Mouse (Mus musculus) spleen, adult 2 months (tissue): ENCODE data around the gene Gpr152.

Experiments
- CTCF ChIP-seq: fragments of 200-500 bp; IDR thresholded peaks from 2 replicates; pipeline ENCODE4 v1.5.1; 2011; ENCODE audit warnings: mild to moderate bottlenecking, inconsistent platforms; ENCODE audit not compliant: insufficient read depth, insufficient read length, insufficient replicate concordance; ENCODE audit errors: extremely low read depth
- POLR2A ChIP-seq: fragments of 200-500 bp; IDR thresholded peaks from 2 replicates; pipeline ENCODE4 v1.6.1; 2011; ENCODE audit warnings: low read depth, low read length, inconsistent platforms

GRCm38 (mm10) chr19:4103294-4103693, 36.3 kb upstream of the Gpr152 start:
- TF ChIP-seq CTCF (no peak), POLR2A (no peak)
